Mouse (Mus musculus): ENCODE results near the gene Klhdc4.

Klhdc4 gene

DNA sequence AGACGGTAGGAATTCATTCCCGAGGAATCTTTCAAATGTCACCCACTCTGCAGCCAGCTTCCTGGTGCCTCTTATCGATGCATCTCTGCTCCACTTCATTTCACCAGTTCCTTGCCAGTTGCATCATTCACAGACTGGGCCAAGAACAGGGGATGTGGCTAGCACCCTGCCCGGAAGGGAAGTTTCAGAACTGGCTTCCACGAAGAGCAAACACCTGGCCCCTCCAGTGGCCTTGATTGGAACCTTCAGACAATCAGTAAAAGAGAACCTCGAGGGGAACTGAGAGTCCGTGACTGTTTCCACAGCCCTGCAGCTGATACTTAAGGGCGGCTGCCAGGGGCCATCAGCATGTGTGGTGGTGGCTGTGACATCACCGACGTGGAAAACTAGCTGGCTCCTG is 19.1 kb upstream of the Klhdc4 start:
- peak; percentile 7 for DNase-seq

DNA sequence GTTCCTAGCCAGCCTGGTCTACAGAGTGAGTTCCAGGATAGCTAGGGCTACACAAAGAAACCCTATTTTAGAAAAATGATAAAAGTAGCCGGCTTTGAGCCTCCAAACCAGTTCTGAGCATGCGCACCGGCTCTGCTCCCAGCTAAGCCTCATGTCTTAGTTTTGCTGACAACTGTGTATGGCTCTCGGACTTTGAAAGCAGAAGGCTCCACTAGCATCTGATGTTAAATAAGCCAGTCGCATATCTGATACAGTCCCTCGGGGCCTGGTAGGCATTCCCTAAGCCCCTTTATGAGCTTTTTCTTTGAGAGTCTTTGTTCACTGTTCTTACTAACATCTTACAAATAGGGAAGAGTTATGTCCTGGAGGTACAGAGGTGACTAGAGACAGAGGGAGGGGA is 18.6 kb upstream of the Klhdc4 start:
- DNase-seq = no peak

GRCm38 (mm10) chr8:121847261-121847822 is 18.0 kb upstream of the Klhdc4 start:
- DNase-seq = no peak

DNA sequence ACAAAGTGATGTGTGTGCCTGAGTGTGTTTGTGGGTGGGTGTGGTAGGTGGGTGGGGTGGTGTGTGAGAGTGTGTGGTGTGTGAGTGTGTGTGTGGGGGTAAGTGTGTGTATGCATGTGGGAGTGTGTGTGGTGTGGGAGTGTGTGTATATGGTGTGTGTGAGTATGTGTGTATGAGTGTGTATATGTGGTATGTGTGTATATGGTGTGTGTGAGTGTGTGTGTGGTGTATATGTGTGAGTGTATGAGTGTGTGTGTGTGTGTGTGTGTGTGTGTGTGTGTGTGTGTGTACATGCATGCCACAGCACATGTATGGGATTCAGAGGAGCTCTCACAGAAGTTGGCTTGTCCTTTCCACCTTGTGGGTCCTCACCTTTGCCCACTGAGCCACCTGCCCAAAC is 17.4 kb upstream of the Klhdc4 start:
- no peak for DNase-seq

GRCm38 (mm10) chr8:121844765-121845164 is 15.4 kb upstream of the Klhdc4 start:
- DNase-seq = no peak

- no peak for DNase-seq
These were observed 13.9 kb upstream of the Klhdc4 start for GRCm38 (mm10) chr8:121843184-121843733.

- DNase-seq = peak; percentile 10
These were observed 12.9 kb upstream of the Klhdc4 start for GRCm38 (mm10) chr8:121842064-121842955.

DNA sequence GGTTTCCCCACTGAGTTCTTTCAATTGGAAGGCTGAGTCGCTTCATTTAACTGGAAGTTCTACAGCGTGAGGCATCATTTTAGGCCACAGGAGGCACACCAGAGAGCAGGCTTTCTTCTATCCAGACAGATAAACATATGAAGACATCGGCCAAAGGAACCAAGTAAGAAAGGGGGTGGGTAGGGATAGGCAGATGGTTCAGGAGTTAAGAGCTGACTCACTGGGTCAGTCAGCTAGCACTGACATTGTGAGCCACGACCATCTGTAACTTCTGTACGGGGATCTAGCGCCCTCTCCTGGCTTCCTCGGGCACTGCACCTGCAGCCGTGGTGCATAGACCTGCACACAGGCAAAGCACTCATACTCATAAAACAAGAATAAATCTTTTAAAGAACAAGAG is 11.9 kb upstream of the Klhdc4 start:
- peak; percentile 80 for DNase-seq

DNA sequence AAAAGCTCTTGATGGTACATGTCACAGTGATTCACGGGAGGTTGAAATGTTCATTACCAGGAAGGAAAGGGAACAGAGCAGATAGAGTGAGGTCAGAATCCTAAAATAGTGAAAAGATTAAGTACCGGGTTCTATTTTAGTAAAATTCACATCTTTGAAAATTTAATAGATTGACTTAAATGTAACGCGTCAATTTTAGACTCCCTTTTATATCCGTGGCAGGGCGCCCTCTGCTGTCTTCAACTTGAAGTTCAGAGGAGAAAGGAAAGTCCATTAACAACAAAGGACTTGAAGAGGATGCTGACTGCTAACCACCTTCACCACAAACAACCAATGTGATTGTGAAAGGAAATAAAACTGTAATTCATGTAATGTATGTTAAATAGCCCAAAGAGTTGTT is 3.1 kb upstream of the Klhdc4 start:
- DNase-seq = peak; percentile 74

- peak; percentile 9 for DNase-seq
These were observed 2.7 kb upstream of the Klhdc4 start for GRCm38 (mm10) chr8:121832061-121832460.

DNA sequence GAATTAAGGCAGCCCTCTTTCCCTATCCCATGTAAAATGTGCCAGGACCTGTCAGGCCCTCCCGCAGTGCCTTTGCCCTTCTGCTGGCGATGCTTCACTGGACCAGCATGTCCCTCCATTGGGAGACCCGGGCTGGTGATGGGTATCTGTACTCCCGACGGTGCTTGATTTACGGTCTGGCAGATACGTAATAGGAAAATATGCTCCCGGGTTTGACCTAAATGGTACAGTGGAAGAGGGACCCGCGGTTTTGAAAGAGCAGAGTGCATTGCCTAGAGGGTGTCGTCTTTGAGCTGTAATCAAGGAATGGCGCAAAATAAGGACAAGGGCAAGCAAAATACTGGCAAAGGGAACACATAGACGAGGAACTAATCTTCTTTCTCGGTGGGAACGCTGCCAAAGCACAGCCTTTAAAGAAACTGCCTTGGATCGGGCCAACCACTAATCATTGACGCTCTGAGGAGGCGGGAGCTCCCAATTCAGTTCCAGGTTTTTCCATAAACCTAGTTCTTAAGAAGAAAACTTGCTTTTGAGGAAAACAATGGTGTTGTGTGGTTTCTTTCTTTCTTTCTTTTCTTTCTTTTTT is 501 bp upstream of the Klhdc4 start:
- DNase-seq = no peak

DNA sequence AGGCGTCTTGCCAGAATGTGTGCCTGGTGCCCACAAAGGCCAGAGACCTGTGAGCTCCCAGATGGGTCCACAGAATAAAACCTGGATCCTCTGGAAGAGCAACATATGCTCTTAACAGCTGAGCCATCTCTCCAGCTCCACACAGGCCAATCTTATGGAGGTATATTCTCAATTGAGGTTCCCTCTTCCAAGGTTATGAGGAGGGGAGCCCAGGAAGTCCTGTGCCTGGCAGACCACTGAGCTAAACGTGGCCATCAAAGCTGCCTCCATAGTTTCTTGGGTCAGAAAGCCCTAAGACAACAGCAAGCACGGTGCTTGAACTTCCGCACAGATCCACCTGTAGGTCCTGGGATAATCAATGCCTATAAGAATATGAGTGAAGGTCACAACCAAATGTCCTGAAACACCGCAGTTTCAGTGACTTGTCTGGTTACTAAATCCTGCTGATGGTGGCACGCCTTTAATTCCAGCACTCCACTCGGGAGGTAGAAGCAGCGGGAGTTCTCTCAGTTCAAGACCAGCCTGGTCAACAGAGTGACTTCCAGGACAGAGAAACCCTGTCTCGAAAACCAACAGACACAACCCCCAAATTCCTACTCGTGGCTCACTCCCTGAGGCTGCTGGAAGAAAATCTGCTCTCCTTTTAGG is 869 bp downstream of the Klhdc4 start:
- peak; percentile 20 for DNase-seq

- DNase-seq = peak; percentile 3
These were observed 1.6 kb downstream of the Klhdc4 start for GRCm38 (mm10) chr8:121827726-121828125.

DNA sequence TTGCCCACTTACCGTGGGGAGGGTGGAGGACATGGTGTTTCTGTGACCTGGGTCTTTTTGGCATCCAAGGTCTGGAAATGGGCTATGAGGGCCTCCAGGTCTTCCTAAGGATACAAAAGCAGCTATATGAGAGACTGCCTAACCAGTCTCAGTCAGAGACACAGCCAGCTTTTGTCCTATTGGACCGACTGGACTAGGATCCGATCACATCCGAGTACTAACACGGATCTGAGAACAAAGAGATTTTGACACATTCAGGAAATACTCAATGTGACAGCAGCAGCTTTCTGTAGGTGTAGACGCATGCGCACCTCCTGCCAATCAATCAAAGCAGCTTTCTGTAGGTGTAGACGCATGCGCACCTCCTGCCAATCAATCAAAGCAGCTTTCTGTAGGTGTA is 7.6 kb downstream of the Klhdc4 start:
- no peak for DNase-seq

DNA sequence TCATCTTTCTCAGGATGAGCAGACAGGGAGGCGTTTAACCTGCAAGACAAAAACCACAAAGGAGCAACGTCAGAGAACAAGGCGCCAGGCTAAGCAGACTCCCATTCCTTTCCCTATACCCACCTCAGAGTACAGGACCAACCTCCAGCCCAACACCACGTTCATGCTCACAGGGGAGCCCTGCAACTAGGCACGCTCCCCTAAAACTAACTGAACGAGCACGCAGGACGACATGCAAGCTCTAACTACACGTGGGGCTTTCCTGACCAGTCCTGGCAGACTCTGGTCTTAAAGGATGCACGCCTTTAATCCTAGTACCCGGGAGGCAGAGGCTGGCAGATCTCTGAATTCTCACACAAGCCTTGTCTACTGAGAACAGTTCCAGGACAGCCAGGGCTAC is 8.0 kb downstream of the Klhdc4 start:
- peak; percentile 10 for DNase-seq

GRCm38 (mm10) chr8:121820840-121821239 is 8.5 kb downstream of the Klhdc4 start:
- peak; percentile 2 for DNase-seq

- peak; percentile 3 for DNase-seq
These were observed 11.1 kb downstream of the Klhdc4 start for GRCm38 (mm10) chr8:121818226-121818625.

GRCm38 (mm10) chr8:121811931-121812570 is 17.3 kb downstream of the Klhdc4 start:
- no peak for DNase-seq

DNA sequence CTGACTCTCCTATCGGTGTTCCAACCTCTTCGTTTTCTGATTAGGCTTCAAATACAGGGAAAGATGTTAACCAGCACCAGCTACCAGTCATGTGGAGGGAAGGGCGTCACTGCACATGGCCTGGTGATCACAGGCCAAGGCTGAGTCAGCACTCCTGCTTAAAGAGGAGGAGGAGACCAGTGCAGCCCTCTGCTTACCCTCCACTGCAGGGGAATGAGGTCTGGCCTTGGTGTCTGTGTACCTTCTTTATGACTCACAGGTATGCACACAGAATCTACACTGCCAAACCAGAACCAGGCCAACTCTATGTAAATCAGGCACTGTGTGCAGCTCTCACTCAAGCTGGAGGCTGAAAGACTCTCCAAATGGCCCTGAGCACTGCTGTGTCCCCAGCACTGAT is 17.9 kb downstream of the Klhdc4 start:
- no peak for DNase-seq

- no peak for DNase-seq
These were observed 19.7 kb downstream of the Klhdc4 start for GRCm38 (mm10) chr8:121809524-121810155.

DNA sequence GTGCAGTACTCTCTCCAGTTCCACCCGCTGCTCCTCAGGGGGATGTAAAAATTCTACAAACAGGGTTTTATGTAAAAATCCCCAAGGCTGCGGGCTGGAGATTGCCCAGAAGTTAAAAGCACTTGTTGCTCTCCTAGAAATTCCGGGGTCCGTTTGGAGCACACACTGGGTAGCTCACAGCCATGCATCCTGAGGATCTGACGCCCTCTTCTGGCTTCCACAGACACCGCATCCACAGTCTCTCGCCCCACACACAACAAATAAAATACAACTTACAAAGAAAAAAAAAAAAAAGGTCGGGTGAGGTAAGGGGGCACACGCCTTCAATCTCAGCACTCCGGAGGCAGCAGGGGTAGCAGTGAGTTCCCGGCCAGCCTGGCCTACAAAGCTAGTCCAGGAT is 21.3 kb downstream of the Klhdc4 start:
- no peak for DNase-seq

- no peak for DNase-seq
These were observed 23.2 kb downstream of the Klhdc4 start for GRCm38 (mm10) chr8:121806126-121806525.
